Mouse (Mus musculus): Measurements from ENCODE around the gene Rplp2. TPM values are rescaled to one million over a fixed set of nuclear protein-coding genes. Genes with fewer than 3 reads are reported as not detected.

The Rplp2 gene
- polyA plus RNA-seq, 1 experiment = 3,328 TPM

GRCm38 (mm10) chr7:141426948-141427730, 20.0 kb upstream of the Rplp2 start:
- TF ChIP-seq GATA1 (IDR thresholded peaks at IDR 0.05; ENCODE audit: low read length) = no peak

- TF ChIP-seq GATA1 (IDR thresholded peaks at IDR 0.05; ENCODE audit: low read length) = no peak
Observed at GRCm38 (mm10) chr7:141428701-141429100, 18.5 kb upstream of the Rplp2 start.

- no peak for TF ChIP-seq GATA1 (IDR thresholded peaks at IDR 0.05; ENCODE audit: low read length)
Observed at GRCm38 (mm10) chr7:141429310-141429709, 17.9 kb upstream of the Rplp2 start, which contains the start of gene Cend1. Cend1 (minus strand) TSS chr7:141429491.

GRCm38 (mm10) chr7:141429840-141430584, 17.2 kb upstream of the Rplp2 start:
- TF ChIP-seq GATA1 (IDR thresholded peaks at IDR 0.05; ENCODE audit: low read length) = no peak

GRCm38 (mm10) chr7:141430585-141431240, 16.5 kb upstream of the Rplp2 start:
- no peak for TF ChIP-seq GATA1 (IDR thresholded peaks at IDR 0.05; ENCODE audit: low read length)

DNA sequence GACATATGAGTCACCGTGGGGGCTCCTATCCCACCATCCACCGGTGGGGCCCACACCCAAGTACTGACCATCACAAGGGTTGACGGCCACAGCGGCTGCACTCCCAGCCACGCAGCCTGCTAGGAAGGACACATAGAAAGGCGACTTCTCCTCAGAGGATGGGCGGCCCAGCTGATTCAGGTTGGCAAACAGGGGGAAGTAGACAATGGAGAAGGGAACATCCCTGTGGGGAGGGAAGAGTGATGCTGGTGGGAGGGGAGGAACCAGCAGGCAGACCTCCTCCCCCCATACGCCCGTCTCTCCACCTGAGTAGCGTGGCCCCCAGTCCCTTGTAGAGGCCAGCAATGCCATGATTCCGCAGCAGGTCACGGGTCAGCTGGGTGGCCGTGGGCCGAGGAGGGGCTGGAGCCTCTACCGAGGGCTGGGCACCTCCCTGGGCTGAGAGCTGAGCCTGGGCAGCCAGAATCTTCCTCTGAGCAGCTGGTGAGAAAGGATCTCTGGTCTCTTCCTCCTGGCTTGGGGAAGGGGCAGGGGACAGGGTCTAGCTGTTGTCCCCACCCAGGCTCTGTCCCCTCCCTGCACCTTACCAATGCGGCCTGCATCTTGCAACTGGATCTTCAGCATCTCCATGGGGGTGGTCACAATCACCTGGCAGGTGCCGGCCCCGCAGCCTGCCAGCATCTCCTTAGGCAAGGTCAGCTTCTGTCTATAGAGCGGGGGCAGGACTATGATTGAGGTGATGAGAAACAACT, 15.6 kb upstream of the Rplp2 start:
- TF ChIP-seq GATA1 (IDR thresholded peaks at IDR 0.05; ENCODE audit: low read length) = no peak

GRCm38 (mm10) chr7:141432186-141432611, 15.0 kb upstream of the Rplp2 start:
- no peak for TF ChIP-seq GATA1 (IDR thresholded peaks at IDR 0.05; ENCODE audit: low read length)

GRCm38 (mm10) chr7:141432741-141433516, 14.2 kb upstream of the Rplp2 start:
- no peak for TF ChIP-seq GATA1 (IDR thresholded peaks at IDR 0.05; ENCODE audit: low read length)

- TF ChIP-seq GATA1 (IDR thresholded peaks at IDR 0.05; ENCODE audit: low read length) = no peak
Observed at GRCm38 (mm10) chr7:141433517-141434400, 13.4 kb upstream of the Rplp2 start.

DNA sequence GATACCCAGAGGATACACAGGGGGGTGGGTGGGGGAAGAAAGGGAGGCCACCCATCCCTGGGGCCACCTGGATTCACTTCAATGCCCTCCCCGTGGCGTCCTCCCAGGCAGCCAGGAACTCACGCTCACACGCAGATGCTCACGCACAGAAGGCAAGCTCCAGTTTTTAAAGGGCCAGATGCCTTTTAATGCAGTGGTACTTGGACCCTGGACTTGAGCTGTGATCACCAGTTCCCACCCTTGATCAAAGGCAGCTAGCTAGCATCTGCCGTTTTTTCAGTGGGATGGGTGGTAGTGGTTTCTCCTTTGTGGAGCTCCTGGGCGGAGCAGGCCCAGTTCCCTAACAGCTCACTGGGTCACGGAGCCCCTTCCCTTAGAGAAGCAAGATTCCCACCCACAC, 12.7 kb upstream of the Rplp2 start:
- no peak for TF ChIP-seq GATA1 (IDR thresholded peaks at IDR 0.05; ENCODE audit: low read length)

DNA sequence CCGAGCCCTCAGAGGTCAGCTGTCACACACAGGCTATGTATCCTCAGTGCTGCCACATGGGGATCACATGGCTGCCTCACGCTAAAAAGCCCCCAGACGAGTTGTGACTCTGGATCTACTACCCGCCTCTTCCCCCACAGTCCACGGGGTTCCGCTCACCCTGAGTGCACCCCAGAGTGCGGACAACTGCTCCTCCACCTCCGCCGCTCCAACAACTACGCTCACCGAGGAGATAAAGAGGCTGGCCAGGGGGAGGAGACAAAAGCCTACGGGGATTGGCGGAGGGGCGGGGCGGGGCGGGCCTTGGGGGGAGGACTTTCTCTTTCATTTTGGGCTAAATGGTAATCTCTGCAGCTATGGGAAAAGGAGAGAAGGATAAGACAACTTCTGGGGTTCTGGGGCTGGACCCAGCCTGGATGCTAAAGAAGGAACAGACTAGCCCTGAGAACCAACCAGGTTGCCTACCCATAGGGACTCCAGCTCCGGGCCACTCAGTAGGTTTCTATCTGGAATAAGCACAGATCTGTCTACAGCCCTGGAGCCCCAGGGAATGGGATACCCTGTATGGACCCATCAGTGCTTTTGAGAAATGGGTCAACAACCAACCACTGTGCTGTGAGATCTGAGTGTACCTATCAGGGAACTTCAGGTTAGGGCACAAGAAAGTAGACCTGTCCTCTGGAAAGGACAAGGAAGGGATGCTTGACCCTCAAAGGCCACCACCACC, 11.9 kb upstream of the Rplp2 start:
- no peak for TF ChIP-seq GATA1 (IDR thresholded peaks at IDR 0.05; ENCODE audit: low read length)

DNA sequence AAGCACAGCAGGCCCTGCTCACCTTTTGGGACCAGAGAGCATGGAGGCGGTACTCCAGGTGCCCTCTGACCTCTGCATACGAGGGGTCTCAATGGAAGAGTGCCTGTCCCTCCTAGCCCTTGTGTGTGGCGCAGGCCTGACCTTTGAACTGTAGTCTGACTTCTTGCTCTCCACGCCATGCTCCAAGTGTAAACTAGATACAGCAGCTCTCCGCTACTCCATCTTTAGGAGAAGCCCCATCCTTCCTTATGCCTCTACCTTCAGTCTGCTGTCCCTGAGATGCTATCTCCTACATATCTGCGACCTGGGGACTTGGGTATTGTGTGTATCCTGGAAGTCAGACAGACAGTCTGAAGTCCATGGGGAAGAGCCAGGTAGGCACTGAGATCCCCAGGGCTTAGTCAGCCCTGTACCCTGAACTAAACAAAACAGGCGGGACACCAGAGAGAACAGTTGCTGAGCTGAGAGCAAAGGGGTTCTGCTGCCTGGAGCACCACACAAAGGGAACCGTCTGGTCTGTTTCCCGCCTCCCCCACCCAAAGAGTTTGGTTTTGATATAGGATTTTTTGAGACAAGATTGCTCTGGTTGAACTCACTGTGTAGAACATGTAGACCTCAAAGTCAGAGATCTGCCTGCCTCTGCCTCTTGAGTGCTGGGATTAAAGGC, 11.2 kb upstream of the Rplp2 start:
- no peak for TF ChIP-seq GATA1 (IDR thresholded peaks at IDR 0.05; ENCODE audit: low read length)

- no peak for TF ChIP-seq GATA1 (IDR thresholded peaks at IDR 0.05; ENCODE audit: low read length)
Observed at GRCm38 (mm10) chr7:141436523-141436892, 10.7 kb upstream of the Rplp2 start.
